Mouse (Mus musculus) cortical plate, adult 2 months (tissue): Measurements from ENCODE around the gene Gatb. TPM values are rescaled to one million over a fixed set of nuclear protein-coding genes. Genes with fewer than 3 reads are reported as not detected.
A peak's percentile ranks its signal among the peaks of the same experiment; 100 is the strongest.
"Not testable (repeated sequence)": the region's sequence is repeated elsewhere in the genome, so short reads cannot be mapped to it uniquely, and the experiment has no call there.

Experiments
- H3K27ac ChIP-seq: fragments of 200-500 bp; 2 replicates; pipeline ENCODE4 v1.5.1; 2012; ENCODE audit warnings: low read length, control low read depth, inconsistent platforms; ENCODE audit not compliant: insufficient read depth
- H3K4me1 ChIP-seq: fragments of 200-500 bp; 2 replicates; pipeline ENCODE4 v1.6.1; 2011; ENCODE audit warnings: low read length; ENCODE audit not compliant: control insufficient read depth, insufficient read depth
- H3K4me3 ChIP-seq: fragments of 200-500 bp; 2 replicates; pipeline ENCODE4 v1.5.1; 2011; ENCODE audit warnings: mild to moderate bottlenecking, low read length, control low read depth; ENCODE audit not compliant: insufficient read depth
- CTCF ChIP-seq: fragments of 200-500 bp; IDR thresholded peaks from 2 replicates; pipeline ENCODE4 v1.5.1; 2011; ENCODE audit warnings: mild to moderate bottlenecking, control low read depth, low read length; ENCODE audit not compliant: insufficient read depth; ENCODE audit errors: extremely low read depth
- POLR2A ChIP-seq: fragments of 200-500 bp; IDR thresholded peaks from 2 replicates; pipeline ENCODE4 v1.6.1; 2011; ENCODE audit warnings: mild to moderate bottlenecking, low read length, control low read depth; ENCODE audit not compliant: insufficient read depth; ENCODE audit errors: extremely low read depth
- polyA plus RNA-seq: library from polyadenylated mRNA; depleted of rRNA; stranded (reverse); fragments of >200 nt; gene quantifications from 2 replicates; pipeline ENCODE4 v1.2.3, GENCODE M21; 2012

Gatb gene
- polyA plus RNA-seq, 1 experiment: 16.2 TPM

GRCm38 (mm10) chr3:85553731-85554277, 20.1 kb upstream of the Gatb start:
- no peak overlapping the region for H3K4me3 ChIP-seq
- TF ChIP-seq POLR2A: no peak
- TF ChIP-seq CTCF: no peak
- H3K4me1 ChIP-seq: peaks cover 5% of the 10 kb centered on the region; the same call in 1 of the 2 replicates
- H3K27ac ChIP-seq: no peak overlapping the region

- no peaks in the 10 kb centered on the region for H3K4me1 ChIP-seq
- H3K27ac ChIP-seq: no peak overlapping the region
- no peak overlapping the region for H3K4me3 ChIP-seq
- no peak for TF ChIP-seq CTCF
- no peak for TF ChIP-seq POLR2A
These were observed 9.3 kb upstream of the Gatb start for GRCm38 (mm10) chr3:85564603-85565002.

- no peak overlapping the region for H3K4me3 ChIP-seq
- H3K4me1 ChIP-seq: no peaks in the 10 kb centered on the region; the same call in 1 of the 2 replicates
- TF ChIP-seq POLR2A (no peak), CTCF (peak; percentile 60; the same call in 1 of the 2 replicates)
- H3K27ac ChIP-seq: 0 out of 2 replicates have a peak overlapping the region, but pooled peaks have one; percentile 79
These were observed 2.6 kb upstream of the Gatb start for GRCm38 (mm10) chr3:85571276-85571675.

GRCm38 (mm10) chr3:85572502-85572901, 1.4 kb upstream of the Gatb start:
- not testable (repeated sequence) for H3K4me1 ChIP-seq, H3K4me3 ChIP-seq
- 0 out of 2 replicates have a peak overlapping the region, but pooled peaks have one; percentile 80 for H3K27ac ChIP-seq

- peak overlapping the region; percentile 71 for H3K4me3 ChIP-seq
- TF ChIP-seq CTCF: no peak
- no peak for TF ChIP-seq POLR2A
- H3K4me1 ChIP-seq: no peaks in the 10 kb centered on the region; the same call in 1 of the 2 replicates
- 0 out of 2 replicates have a peak overlapping the region, but pooled peaks have one; percentile 64 for H3K27ac ChIP-seq
These were observed 579 bp upstream of the Gatb start for GRCm38 (mm10) chr3:85573216-85573863.

GRCm38 (mm10) chr3:85582726-85583125, 8.8 kb downstream of the Gatb start:
- no peak for TF ChIP-seq POLR2A
- TF ChIP-seq CTCF: no peak
- no peak overlapping the region for H3K27ac ChIP-seq

GRCm38 (mm10) chr3:85583194-85583593, 9.3 kb downstream of the Gatb start:
- Histone ChIP-seq H3K4me3 (no peak overlapping the region), H3K27ac (no peak overlapping the region), H3K4me1 (peaks cover 10% of the 10 kb centered on the region)
- TF ChIP-seq POLR2A (no peak), CTCF (no peak)

More at GRCm38 (mm10) chr3:85582726-85583125, 8.8 kb downstream of the Gatb start:
- no peak overlapping the region for H3K4me3 ChIP-seq
- H3K4me1 ChIP-seq: peaks cover 10% of the 10 kb centered on the region

GRCm38 (mm10) chr3:85584966-85585365, 11.0 kb downstream of the Gatb start:
- H3K4me1 ChIP-seq: peaks cover 10% of the 10 kb centered on the region
- no peak overlapping the region for H3K4me3 ChIP-seq
- no peak overlapping the region for H3K27ac ChIP-seq
- no peak for TF ChIP-seq POLR2A
- no peak for TF ChIP-seq CTCF

GRCm38 (mm10) chr3:85588701-85589100, 14.8 kb downstream of the Gatb start:
- Histone ChIP-seq H3K4me3 (no peak overlapping the region), H3K27ac (no peak overlapping the region), H3K4me1 (peaks cover 4% of the 10 kb centered on the region)
- TF ChIP-seq CTCF: no peak

GRCm38 (mm10) chr3:85590090-85590754, 16.3 kb downstream of the Gatb start:
- Histone ChIP-seq H3K4me3 (no peak overlapping the region), H3K27ac (peak overlapping the region; percentile 60; the same call in 1 of the 2 replicates), H3K4me1 (no peaks in the 10 kb centered on the region; the same call in 1 of the 2 replicates)
- no peak for TF ChIP-seq CTCF
- TF ChIP-seq POLR2A: no peak
